Mouse (Mus musculus) neural tube, embryonic 14.5 days (tissue): Measurements from ENCODE around the gene Slc10a4. TPM values are rescaled to one million over a fixed set of nuclear protein-coding genes. Genes with fewer than 3 reads are reported as not detected.

Experiments
- ATAC-seq: fragments of 200-750 bp; cut with Nextera tagmentation; 2 replicates; pipeline ENCODE4 v1.8.0; 2017; ENCODE audit warnings: low read depth, mild to moderate bottlenecking, moderate TSS enrichment, moderate library complexity
- H3K27ac ChIP-seq: fragments of 300-500 bp; sonication (generic); 2 replicates; pipeline ENCODE4 v1.5.1; 2014; ENCODE audit warnings: low read depth, mild to moderate bottlenecking, control low read depth, low read length, moderate library complexity, mixed read lengths
- H3K27me3 ChIP-seq: fragments of 300-500 bp; sonication (generic); 2 replicates; pipeline ENCODE4 v1.6.1; 2014; ENCODE audit warnings: low read length; ENCODE audit not compliant: control insufficient read depth, insufficient read depth
- H3K36me3 ChIP-seq: fragments of 300-500 bp; sonication (generic); 2 replicates; pipeline ENCODE4 v1.6.1; 2014; ENCODE audit warnings: low read length, mixed read lengths; ENCODE audit not compliant: control insufficient read depth, insufficient read depth
- H3K4me1 ChIP-seq: fragments of 300-500 bp; sonication (generic); 2 replicates; pipeline ENCODE4 v1.6.1; 2014; ENCODE audit warnings: low read length; ENCODE audit not compliant: control insufficient read depth, insufficient read depth
- H3K4me2 ChIP-seq: fragments of 300-500 bp; sonication (generic); 2 replicates; pipeline ENCODE4 v1.6.1; 2014; ENCODE audit warnings: mild to moderate bottlenecking, low read depth, low read length, control low read depth
- H3K4me3 ChIP-seq: fragments of 300-500 bp; sonication (generic); 2 replicates; pipeline ENCODE4 v1.5.1; 2014; ENCODE audit warnings: low read depth, low read length, control low read depth, mixed read lengths
- H3K9ac ChIP-seq: fragments of 300-500 bp; sonication (generic); replicated peaks from 2 replicates; pipeline ENCODE4 v1.6.1; 2014; ENCODE audit warnings: low read depth, mild to moderate bottlenecking, control low read depth, low read length, mixed read lengths
- H3K9me3 ChIP-seq: fragments of 300-500 bp; sonication (generic); 2 replicates; pipeline ENCODE4 v1.6.1; 2016; ENCODE audit warnings: low read length; ENCODE audit not compliant: control insufficient read depth
- WGBS: fragments of 180-500 bp; shearing (Covaris S2); extraction: QIAGEN DNeasy Blood & Tissue Kit; methylation state at CpG from one replicate; pipeline ENCODE4 v1.1.7; 2014; 5-methylcytosine and 5-hydroxymethylcytosine counted together
- polyA plus RNA-seq: library from polyadenylated mRNA; unstranded; fragments of >200 nt; fragmentation: Nextera tagmentation; extraction: Ambion mirVana; gene quantifications from 2 replicates; pipeline ENCODE4 v1.2.1, GENCODE M21; 2014

Gene Slc10a4
- polyA plus RNA-seq, result 31.8 and 40.8 TPM in 2 replicates

GRCm38 (mm10) chr5:73006784-73007581 is at the start of gene Slc10a4:
Slc10a4 (plus strand) TSS chr5:73006883.
- ATAC-seq, result peak; percentile 94
- peak within 1 kb of the TSS; percentile 42 for H3K4me3 ChIP-seq
- peak within 1 kb of the TSS; percentile 46 for H3K9ac ChIP-seq
- no peaks in the 10 kb centered on the region for H3K4me1 ChIP-seq
- no peaks in the 10 kb centered on the region for H3K27me3 ChIP-seq
- 8% methylated on average over 65 of the region's 65 CpGs for WGBS
- no peaks in the 10 kb centered on the region for H3K9me3 ChIP-seq
- peak within 1 kb of the TSS; percentile 54 for H3K4me2 ChIP-seq
- no peaks in the 10 kb centered on the region for H3K36me3 ChIP-seq
- H3K27ac ChIP-seq, result no peak within 1 kb of the TSS

DNA sequence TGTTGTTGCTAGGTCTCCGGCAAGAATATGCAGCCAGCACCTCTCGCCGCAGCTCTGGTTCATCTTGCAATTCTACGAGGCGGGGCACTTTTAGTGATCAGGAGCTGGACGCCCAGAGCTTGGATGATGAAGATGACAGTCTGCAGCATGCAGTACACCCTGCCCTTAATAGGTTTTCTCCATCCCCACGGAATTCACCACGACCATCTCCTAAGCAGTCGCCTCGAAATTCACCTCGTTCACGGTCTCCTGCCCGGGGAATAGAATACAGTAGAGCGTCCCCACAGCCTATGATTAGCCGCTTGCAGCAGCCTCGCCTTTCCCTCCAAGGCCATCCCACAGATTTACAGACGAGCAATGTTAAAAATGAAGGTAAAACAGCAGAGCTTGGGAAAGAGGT is 49.4 kb upstream of the Slc10a4 start:
- Histone ChIP-seq H3K36me3 (0 out of 2 replicates have a peak, but pooled peaks cover 3% of the 10 kb centered on the region), H3K4me3 (no peak overlapping the region), H3K27me3 (no peaks in the 10 kb centered on the region), H3K9me3 (no peaks in the 10 kb centered on the region), H3K27ac (no peak overlapping the region), H3K9ac (no peak overlapping the region), H3K4me2 (no peak overlapping the region), H3K4me1 (no peaks in the 10 kb centered on the region)
- no peak for ATAC-seq
- WGBS, result 83% methylated on average over 17 of the region's 17 CpGs

- 85% methylated on average over 6 of the region's 6 CpGs for WGBS
These were observed 46.6 kb upstream of the Slc10a4 start for GRCm38 (mm10) chr5:72960096-72960495.

GRCm38 (mm10) chr5:72965706-72966105 is 41.0 kb upstream of the Slc10a4 start:
- Histone ChIP-seq H3K4me2 (no peak overlapping the region), H3K27ac (no peak overlapping the region), H3K36me3 (peaks cover 17% of the 10 kb centered on the region), H3K4me1 (no peaks in the 10 kb centered on the region), H3K9ac (no peak overlapping the region), H3K4me3 (no peak overlapping the region), H3K9me3 (no peaks in the 10 kb centered on the region), H3K27me3 (no peaks in the 10 kb centered on the region)
- ATAC-seq, result no peak
- WGBS, result 93% methylated on average over 3 of the region's 3 CpGs

More at GRCm38 (mm10) chr5:72960096-72960495, 46.6 kb upstream of the Slc10a4 start:
- no peak for ATAC-seq
- Histone ChIP-seq H3K9ac (no peak overlapping the region), H3K4me2 (no peak overlapping the region), H3K4me3 (no peak overlapping the region), H3K4me1 (no peaks in the 10 kb centered on the region), H3K36me3 (peaks cover 3% of the 10 kb centered on the region; the same call in 1 of the 2 replicates), H3K27ac (no peak overlapping the region), H3K9me3 (no peaks in the 10 kb centered on the region), H3K27me3 (no peaks in the 10 kb centered on the region)

- Histone ChIP-seq H3K4me1 (no peaks in the 10 kb centered on the region), H3K4me3 (no peak overlapping the region), H3K9me3 (no peaks in the 10 kb centered on the region), H3K27ac (0 out of 2 replicates have a peak overlapping the region, but pooled peaks have one; percentile 3), H3K4me2 (no peak overlapping the region), H3K27me3 (no peaks in the 10 kb centered on the region), H3K9ac (no peak overlapping the region), H3K36me3 (peaks cover 26% of the 10 kb centered on the region)
- no peak for ATAC-seq
- 71% methylated on average over 4 of the region's 4 CpGs for WGBS
These were observed 34.2 kb upstream of the Slc10a4 start for GRCm38 (mm10) chr5:72972435-72972834.

GRCm38 (mm10) chr5:72972934-72973333 is 33.7 kb upstream of the Slc10a4 start:
- no peaks in the 10 kb centered on the region for H3K27me3 ChIP-seq
- H3K4me3 ChIP-seq, result no peak overlapping the region
- no peak for ATAC-seq
- peaks cover 26% of the 10 kb centered on the region for H3K36me3 ChIP-seq
- H3K4me2 ChIP-seq, result no peak overlapping the region
- no peaks in the 10 kb centered on the region for H3K4me1 ChIP-seq
- H3K27ac ChIP-seq, result no peak overlapping the region
- no peak overlapping the region for H3K9ac ChIP-seq
- WGBS, result 68% methylated on average over 5 of the region's 5 CpGs
- H3K9me3 ChIP-seq, result no peaks in the 10 kb centered on the region

DNA sequence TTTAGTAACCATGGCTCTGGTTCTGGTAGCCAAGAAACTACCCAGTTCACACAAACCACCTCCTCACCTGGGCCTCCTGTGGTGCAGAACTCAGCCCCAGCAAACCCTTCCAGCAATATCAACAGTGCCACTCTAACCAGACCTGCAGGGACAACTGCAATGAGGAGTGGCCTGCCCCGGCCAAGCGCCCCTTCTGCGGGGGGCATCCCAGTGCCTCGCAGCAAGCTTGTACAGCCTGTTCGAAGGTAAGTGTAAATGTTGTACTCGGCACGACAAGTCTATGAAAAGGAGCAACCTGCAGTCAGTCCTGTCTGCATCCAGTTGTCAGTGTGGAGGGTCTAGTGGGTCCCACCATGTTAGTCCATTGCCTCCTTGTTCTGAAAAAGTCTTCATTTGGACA is 32.1 kb upstream of the Slc10a4 start, which contains the start of gene Gm10135:
Gm10135 (minus strand) TSS at position 101 of the 400 bp plus-strand sequence.
- ATAC-seq, result no peak
- no peak within 1 kb of the TSS for H3K27ac ChIP-seq
- H3K4me3 ChIP-seq, result no peak within 1 kb of the TSS
- H3K4me1 ChIP-seq, result no peaks in the 10 kb centered on the region
- H3K36me3 ChIP-seq, result peaks cover 15% of the 10 kb centered on the region
- 97% methylated on average over 7 of the region's 7 CpGs for WGBS
- H3K9ac ChIP-seq, result no peak within 1 kb of the TSS
- no peaks in the 10 kb centered on the region for H3K27me3 ChIP-seq
- H3K9me3 ChIP-seq, result no peaks in the 10 kb centered on the region
- H3K4me2 ChIP-seq, result no peak within 1 kb of the TSS

DNA sequence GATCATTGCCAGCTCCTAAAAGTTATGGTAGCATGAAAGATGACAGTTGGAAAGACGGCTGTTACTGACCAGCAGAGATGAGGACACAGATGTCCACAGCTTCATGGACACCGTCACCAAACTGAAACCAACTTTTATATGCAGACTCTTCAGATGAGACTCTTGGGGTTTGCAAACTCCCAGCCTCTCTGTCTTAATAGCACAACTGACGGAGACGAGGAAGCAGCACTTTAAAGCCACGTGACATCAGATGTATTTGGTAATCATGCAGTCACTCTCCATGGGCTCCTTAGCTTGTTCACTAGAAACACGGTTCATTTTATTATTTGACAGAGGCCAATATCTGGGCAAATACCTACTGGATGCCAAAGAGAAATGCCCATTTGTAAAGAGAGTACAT is 30.7 kb upstream of the Slc10a4 start:
- Histone ChIP-seq H3K9ac (no peak overlapping the region), H3K4me3 (no peak overlapping the region), H3K4me2 (no peak overlapping the region), H3K27me3 (no peaks in the 10 kb centered on the region), H3K27ac (no peak overlapping the region), H3K4me1 (no peaks in the 10 kb centered on the region), H3K36me3 (peaks cover 15% of the 10 kb centered on the region), H3K9me3 (no peaks in the 10 kb centered on the region)
- no peak for ATAC-seq
- 78% methylated on average over 6 of the region's 6 CpGs for WGBS

GRCm38 (mm10) chr5:72976539-72976938 is 30.1 kb upstream of the Slc10a4 start:
- H3K4me2 ChIP-seq, result no peak overlapping the region
- ATAC-seq, result no peak
- H3K27me3 ChIP-seq, result no peaks in the 10 kb centered on the region
- WGBS, result 92% methylated on average over 4 of the region's 4 CpGs
- H3K36me3 ChIP-seq, result peaks cover 15% of the 10 kb centered on the region
- no peak overlapping the region for H3K4me3 ChIP-seq
- no peak overlapping the region for H3K9ac ChIP-seq
- no peaks in the 10 kb centered on the region for H3K9me3 ChIP-seq
- no peaks in the 10 kb centered on the region for H3K4me1 ChIP-seq
- H3K27ac ChIP-seq, result no peak overlapping the region
